Mouse (Mus musculus): Measurements from ENCODE around the gene Rfng. TPM values are rescaled to one million over a fixed set of nuclear protein-coding genes. Genes with fewer than 3 reads are reported as not detected.
A peak's percentile ranks its signal among the peaks of the same experiment; 100 is the strongest.

Rfng gene
- polyA plus RNA-seq, 1 experiment from 2014 or later: 18.1 TPM

DNA sequence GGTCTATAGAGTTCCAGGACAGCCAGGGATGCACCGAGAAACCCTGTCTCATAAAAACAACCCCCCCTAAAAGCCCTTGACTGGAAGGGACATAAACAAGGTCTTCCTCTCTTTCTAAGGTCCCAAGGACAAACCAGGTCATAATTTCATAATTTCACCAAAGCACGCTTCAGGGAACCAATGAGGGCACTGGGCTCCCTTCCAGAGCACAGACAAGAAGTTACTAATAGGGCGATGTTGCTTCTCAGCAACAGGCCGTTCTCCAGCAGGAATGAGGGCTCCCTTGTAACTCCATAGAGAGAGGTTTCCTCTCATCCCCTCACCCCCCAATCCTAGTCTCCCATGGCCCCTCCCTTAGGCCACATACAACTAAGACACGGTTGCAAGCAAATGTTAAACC, 43.0 kb downstream of the Rfng start:
- H3K4me2 ChIP-seq (replicated peaks; ENCODE audit: low read depth): no peak overlapping the region

DNA sequence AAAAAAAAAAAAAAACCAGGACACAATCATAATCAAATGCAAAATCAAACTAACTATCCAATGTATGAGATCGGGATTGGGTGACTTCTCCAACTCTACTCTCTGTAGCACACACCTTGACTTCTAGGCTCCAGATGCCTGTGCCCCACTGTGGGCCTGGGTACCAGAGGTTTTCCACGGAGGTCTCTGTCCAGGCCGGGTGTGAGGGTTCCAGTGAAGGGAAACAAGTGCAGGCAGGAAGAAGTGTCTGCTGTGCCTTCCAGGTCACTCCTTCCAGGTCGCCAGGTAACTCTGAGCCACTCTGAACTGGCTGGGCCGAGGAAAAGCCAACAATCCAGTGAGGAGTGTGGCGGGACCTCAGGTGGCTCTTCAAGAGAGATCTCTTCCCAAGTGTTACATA, 47.6 kb downstream of the Rfng start:
- no peak for ATAC-seq (ENCODE audit: low FRiP score, low TSS enrichment)
- Histone ChIP-seq H3K9ac (ENCODE audit: low read length) (no peak overlapping the region), H3K4me3 (ENCODE audit: low read depth, low read length) (no peak overlapping the region), H3K9me3 (ENCODE audit: control insufficient read depth, low read length) (no peaks in the 10 kb centered on the region), H3K36me3 (ENCODE audit: control insufficient read depth, insufficient read depth, low read length) (no peaks in the 10 kb centered on the region), H3K27me3 (ENCODE audit: control insufficient read depth, insufficient read depth, low read length) (no peaks in the 10 kb centered on the region), H3K27ac (replicated peaks) (no peak overlapping the region), H3K4me1 (replicated peaks; ENCODE audit: control insufficient read depth, insufficient read depth) (no peaks in the 10 kb centered on the region), H3K4me2 (replicated peaks; ENCODE audit: low read depth) (no peak overlapping the region)
- 80% methylated on average over 6 of the region's 6 CpGs for WGBS
- DNase-seq (ENCODE audit: low spot score): no peak
- TF ChIP-seq EP300 (optimal IDR thresholded peaks at IDR 0.05) (no peak), CTCF (IDR thresholded peaks at IDR 0.05; ENCODE audit: low read depth) (no peak)

More for the DNA sequence above, 43.0 kb downstream of the Rfng start:
- no peaks in the 10 kb centered on the region for H3K9me3 ChIP-seq (ENCODE audit: control insufficient read depth, low read length)
- no peak overlapping the region for H3K27ac ChIP-seq (replicated peaks)
- H3K27me3 ChIP-seq (ENCODE audit: control insufficient read depth, insufficient read depth, low read length): no peaks in the 10 kb centered on the region
- ATAC-seq (ENCODE audit: low FRiP score, low TSS enrichment): no peak
- H3K36me3 ChIP-seq (ENCODE audit: control insufficient read depth, insufficient read depth, low read length): no peaks in the 10 kb centered on the region
- WGBS: 89% methylated on average over 5 of the region's 5 CpGs
- H3K4me3 ChIP-seq (ENCODE audit: low read depth, low read length): no peak overlapping the region
- no peak for DNase-seq (ENCODE audit: low spot score)
- TF ChIP-seq EP300 (optimal IDR thresholded peaks at IDR 0.05) (no peak), CTCF (IDR thresholded peaks at IDR 0.05; ENCODE audit: low read depth) (no peak)
- no peak overlapping the region for H3K9ac ChIP-seq (ENCODE audit: low read length)
- H3K4me1 ChIP-seq (replicated peaks; ENCODE audit: control insufficient read depth, insufficient read depth): no peaks in the 10 kb centered on the region

DNA sequence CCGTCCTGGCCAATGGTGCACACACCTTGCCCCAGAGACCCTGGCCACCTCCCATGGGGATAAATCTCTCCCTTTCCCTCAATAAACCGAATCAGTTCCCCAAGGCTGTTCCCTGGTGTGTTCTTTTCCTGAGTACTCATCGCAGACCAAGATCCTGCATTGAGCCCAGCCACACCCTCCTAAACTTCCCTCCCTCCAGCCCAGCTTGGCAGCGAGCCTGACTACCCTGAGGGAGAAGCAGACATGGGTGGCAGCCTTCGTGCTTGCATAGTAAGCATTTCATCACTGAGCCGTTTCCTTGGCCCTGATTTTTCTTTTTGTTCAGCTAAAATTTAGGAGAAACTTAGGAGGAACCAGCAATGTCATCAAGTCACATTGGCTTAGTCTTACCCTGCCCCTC, 50.5 kb downstream of the Rfng start:
- peak; percentile 83 for DNase-seq (ENCODE audit: low spot score)
- Histone ChIP-seq H3K36me3 (ENCODE audit: control insufficient read depth, insufficient read depth, low read length) (no peaks in the 10 kb centered on the region), H3K4me1 (replicated peaks; ENCODE audit: control insufficient read depth, insufficient read depth) (0 out of 2 replicates have a peak, but pooled peaks cover 2% of the 10 kb centered on the region), H3K27me3 (ENCODE audit: control insufficient read depth, insufficient read depth, low read length) (no peaks in the 10 kb centered on the region), H3K4me3 (ENCODE audit: low read depth, low read length) (no peak overlapping the region), H3K9ac (ENCODE audit: low read length) (no peak overlapping the region), H3K27ac (replicated peaks) (peak overlapping the region; percentile 82), H3K4me2 (replicated peaks; ENCODE audit: low read depth) (no peak overlapping the region), H3K9me3 (ENCODE audit: control insufficient read depth, low read length) (no peaks in the 10 kb centered on the region)
- no peak for TF ChIP-seq EP300 (optimal IDR thresholded peaks at IDR 0.05)
- TF ChIP-seq CTCF (IDR thresholded peaks at IDR 0.05; ENCODE audit: low read depth): no peak
- WGBS: 19% methylated on average over 6 of the region's 6 CpGs
- ATAC-seq (ENCODE audit: low FRiP score, low TSS enrichment): 0 out of 2 replicates have a peak, but pooled peaks have one; percentile 42

DNA sequence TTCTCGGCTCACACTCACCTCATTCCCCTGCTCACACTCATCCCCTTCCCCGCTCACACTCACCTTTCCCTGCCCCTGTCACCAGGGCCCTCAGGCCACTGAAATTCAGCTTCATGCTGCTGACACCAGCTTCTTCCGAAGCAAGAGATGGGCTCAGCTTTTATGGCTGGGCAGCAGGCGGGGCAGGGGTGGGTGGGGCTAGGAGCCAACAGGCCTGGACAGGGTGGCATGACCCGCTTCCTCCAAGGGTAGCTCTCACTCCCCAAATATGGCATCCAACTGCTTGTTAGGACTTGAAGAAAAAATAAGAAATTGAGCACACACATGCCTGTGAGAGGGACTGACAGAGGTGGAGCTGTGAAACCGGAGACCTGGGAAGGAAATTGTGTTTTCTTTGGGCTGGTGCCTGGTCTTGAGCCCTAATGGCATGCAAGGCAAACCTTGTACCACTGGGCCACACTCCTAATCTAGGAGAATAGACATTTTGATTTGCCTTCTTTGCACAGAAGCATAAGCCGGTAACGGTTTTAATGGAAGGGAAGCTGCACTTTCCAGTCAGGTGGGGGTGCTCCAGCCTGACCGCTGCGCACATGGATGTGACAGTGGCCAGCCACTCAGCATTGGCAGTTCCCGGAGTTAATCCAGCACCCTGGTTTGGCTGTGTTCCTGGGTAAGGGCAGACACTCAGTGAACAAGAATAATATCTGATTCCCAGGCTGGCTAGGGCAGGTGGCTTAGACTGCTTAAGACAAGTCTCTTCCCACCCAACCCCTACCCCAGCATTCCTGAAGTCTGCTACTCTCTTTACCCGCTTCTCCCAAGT, 51.9 kb downstream of the Rfng start, which contains the start of gene Cbr2:
Gene Cbr2, minus strand, starts transcription at position 257 of the 823 bp plus-strand sequence.
- no peak within 1 kb of the TSS for H3K4me3 ChIP-seq (ENCODE audit: low read depth, low read length)
- H3K27me3 ChIP-seq (ENCODE audit: control insufficient read depth, insufficient read depth, low read length): no peaks in the 10 kb centered on the region
- peak within 1 kb of the TSS; percentile 17; the same call in 1 of the 2 replicates for H3K4me2 ChIP-seq (replicated peaks; ENCODE audit: low read depth)
- DNase-seq (ENCODE audit: low spot score): no peak
- no peak within 1 kb of the TSS for H3K9ac ChIP-seq (ENCODE audit: low read length)
- peak within 1 kb of the TSS; percentile 82 for H3K27ac ChIP-seq (replicated peaks)
- WGBS: 59% methylated on average over 12 of the region's 12 CpGs
- no peaks in the 10 kb centered on the region for H3K9me3 ChIP-seq (ENCODE audit: control insufficient read depth, low read length)
- H3K36me3 ChIP-seq (ENCODE audit: control insufficient read depth, insufficient read depth, low read length): no peaks in the 10 kb centered on the region
- 0 out of 2 replicates have a peak, but pooled peaks cover 2% of the 10 kb centered on the region for H3K4me1 ChIP-seq (replicated peaks; ENCODE audit: control insufficient read depth, insufficient read depth)
- ATAC-seq (ENCODE audit: low FRiP score, low TSS enrichment): no peak
- TF ChIP-seq EP300 (optimal IDR thresholded peaks at IDR 0.05): no peak

DNA sequence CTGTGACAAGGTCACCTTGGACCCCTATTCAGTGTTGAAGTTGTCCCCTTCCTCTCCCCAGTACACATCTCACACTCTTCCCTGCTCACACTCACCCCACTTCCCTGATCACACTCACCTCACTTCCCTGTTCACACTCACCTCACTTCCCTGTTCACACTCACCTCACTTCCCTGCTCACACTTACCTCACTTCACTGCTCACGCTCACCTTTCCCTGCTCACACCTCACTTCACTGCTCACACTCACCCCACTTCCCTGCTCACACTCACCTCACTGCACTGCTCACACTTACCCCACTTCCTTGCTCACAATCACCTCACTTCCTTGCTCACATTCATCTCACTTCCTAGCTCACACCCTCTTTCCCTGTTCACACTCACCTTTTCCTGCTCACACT, 52.6 kb downstream of the Rfng start:
- no peak for TF ChIP-seq EP300 (optimal IDR thresholded peaks at IDR 0.05)
- no peak for TF ChIP-seq CTCF (IDR thresholded peaks at IDR 0.05; ENCODE audit: low read depth)
- Histone ChIP-seq H3K9ac (ENCODE audit: low read length) (no peak overlapping the region), H3K4me3 (ENCODE audit: low read depth, low read length) (no peak overlapping the region), H3K27ac (replicated peaks) (no peak overlapping the region; the same call in 1 of the 2 replicates), H3K36me3 (ENCODE audit: control insufficient read depth, insufficient read depth, low read length) (no peaks in the 10 kb centered on the region), H3K4me1 (replicated peaks; ENCODE audit: control insufficient read depth, insufficient read depth) (0 out of 2 replicates have a peak, but pooled peaks cover 5% of the 10 kb centered on the region), H3K9me3 (ENCODE audit: control insufficient read depth, low read length) (no peaks in the 10 kb centered on the region), H3K27me3 (ENCODE audit: control insufficient read depth, insufficient read depth, low read length) (no peaks in the 10 kb centered on the region), H3K4me2 (replicated peaks; ENCODE audit: low read depth) (peak overlapping the region; percentile 17; the same call in 1 of the 2 replicates)
- 95% methylated on average over 1 of the region's 1 CpGs for WGBS
- no peak for DNase-seq (ENCODE audit: low spot score)
- no peak for ATAC-seq (ENCODE audit: low FRiP score, low TSS enrichment)

Other genes with a start within 250 kb of the Rfng start
- gene Mcrip1, start 234.5 kb downstream of the Rfng start, polyA plus RNA-seq (2015; fragmentation: Nextera tagmentation; extraction: Ambion mirVana): 113 and 115 TPM in 2 replicates
- not detected in 2 replicates for gene Ppp1r27, start 233.1 kb downstream of the Rfng start, polyA plus RNA-seq (2015; fragmentation: Nextera tagmentation; extraction: Ambion mirVana)
- 858 and 892 TPM in 2 replicates for gene P4hb, start 211.0 kb downstream of the Rfng start, polyA plus RNA-seq (2015; fragmentation: Nextera tagmentation; extraction: Ambion mirVana)
- 352 and 362 TPM in 2 replicates for gene Arhgdia, start 202.6 kb downstream of the Rfng start, polyA plus RNA-seq (2015; fragmentation: Nextera tagmentation; extraction: Ambion mirVana)
- gene Alyref, start 185.8 kb downstream of the Rfng start, polyA plus RNA-seq (2015; fragmentation: Nextera tagmentation; extraction: Ambion mirVana): 213 TPM in 2 replicates
- gene Anapc11, start 185.8 kb downstream of the Rfng start, polyA plus RNA-seq (2015; fragmentation: Nextera tagmentation; extraction: Ambion mirVana): 121 and 126 TPM in 2 replicates
- 20.4 and 20.9 TPM in 2 replicates for gene Npb, start 175.7 kb downstream of the Rfng start, polyA plus RNA-seq (2015; fragmentation: Nextera tagmentation; extraction: Ambion mirVana)
- gene Pcyt2, start 166.3 kb downstream of the Rfng start, polyA plus RNA-seq (2015; fragmentation: Nextera tagmentation; extraction: Ambion mirVana): 73.7 and 79.0 TPM in 2 replicates
- 36.1 and 42.2 TPM in 2 replicates for gene Sirt7, start 159.0 kb downstream of the Rfng start, polyA plus RNA-seq (2015; fragmentation: Nextera tagmentation; extraction: Ambion mirVana)
- 21.0 and 21.3 TPM in 2 replicates for gene Mafg, start 150.6 kb downstream of the Rfng start, polyA plus RNA-seq (2015; fragmentation: Nextera tagmentation; extraction: Ambion mirVana)
- 13.9 and 18.4 TPM in 2 replicates for gene Pycr1, start 140.4 kb downstream of the Rfng start, polyA plus RNA-seq (2015; fragmentation: Nextera tagmentation; extraction: Ambion mirVana)
- gene Myadml2, start 136.0 kb downstream of the Rfng start, polyA plus RNA-seq (2015; fragmentation: Nextera tagmentation; extraction: Ambion mirVana): 0.21 TPM in 1 of 2 replicates, not detected in the other
- gene Notum, start 123.0 kb downstream of the Rfng start, polyA plus RNA-seq (2015; fragmentation: Nextera tagmentation; extraction: Ambion mirVana): 1.4 and 2.7 TPM in 2 replicates
- gene Aspscr1, start 111.2 kb downstream of the Rfng start, polyA plus RNA-seq (2015; fragmentation: Nextera tagmentation; extraction: Ambion mirVana): 74.1 and 81.1 TPM in 2 replicates
- 123 and 127 TPM in 2 replicates for gene Cenpx, start 70.5 kb downstream of the Rfng start, polyA plus RNA-seq (2015; fragmentation: Nextera tagmentation; extraction: Ambion mirVana)
- gene Lrrc45, start 70.3 kb downstream of the Rfng start, polyA plus RNA-seq (2015; fragmentation: Nextera tagmentation; extraction: Ambion mirVana): 18.7 and 20.4 TPM in 2 replicates
- 21.9 and 22.1 TPM in 2 replicates for gene Rac3, start 62.7 kb downstream of the Rfng start, polyA plus RNA-seq (2015; fragmentation: Nextera tagmentation; extraction: Ambion mirVana)
- 56.3 and 58.4 TPM in 2 replicates for gene Dcxr, start 56.9 kb downstream of the Rfng start, polyA plus RNA-seq (2015; fragmentation: Nextera tagmentation; extraction: Ambion mirVana)
- gene Cbr2, start 52.1 kb downstream of the Rfng start, polyA plus RNA-seq (2015; fragmentation: Nextera tagmentation; extraction: Ambion mirVana): 129 and 160 TPM in 2 replicates
- gene Hmga1b, start 21.4 kb downstream of the Rfng start, polyA plus RNA-seq (2015; fragmentation: Nextera tagmentation; extraction: Ambion mirVana): 3.0 and 3.1 TPM in 2 replicates
- 94.5 and 98.6 TPM in 2 replicates for gene Gps1, start 65 bp upstream of the Rfng start, polyA plus RNA-seq (2015; fragmentation: Nextera tagmentation; extraction: Ambion mirVana)
- 39.8 and 42.4 TPM in 2 replicates for gene Dus1l, start 12.2 kb upstream of the Rfng start, polyA plus RNA-seq (2015; fragmentation: Nextera tagmentation; extraction: Ambion mirVana)
- 16.0 and 19.7 TPM in 2 replicates for gene Fasn, start 40.3 kb upstream of the Rfng start, polyA plus RNA-seq (2015; fragmentation: Nextera tagmentation; extraction: Ambion mirVana)
- gene Ccdc57, start 148.7 kb upstream of the Rfng start, polyA plus RNA-seq (2015; fragmentation: Nextera tagmentation; extraction: Ambion mirVana): 1.1 and 1.4 TPM in 2 replicates
- gene Slc16a3, start 164.3 kb upstream of the Rfng start, polyA plus RNA-seq (2015; fragmentation: Nextera tagmentation; extraction: Ambion mirVana): 7.2 and 10.0 TPM in 2 replicates
- gene Csnk1d, start 207.1 kb upstream of the Rfng start, polyA plus RNA-seq (2015; fragmentation: Nextera tagmentation; extraction: Ambion mirVana): 60.7 and 63.8 TPM in 2 replicates

Measured in stomach, postnatal 0 days (tissue).